Mouse (Mus musculus) hindlimb bud, embryonic 11.5 days (tissue): ENCODE results near the gene Alg2.

Experiments
- DNase-seq: peaks from one replicate; pipeline ENCODE4 v3.0.0-alpha.2; 2012; ENCODE audit warnings: low read depth, low spot score; ENCODE audit errors: extremely low spot score

Gene Alg2

DNA sequence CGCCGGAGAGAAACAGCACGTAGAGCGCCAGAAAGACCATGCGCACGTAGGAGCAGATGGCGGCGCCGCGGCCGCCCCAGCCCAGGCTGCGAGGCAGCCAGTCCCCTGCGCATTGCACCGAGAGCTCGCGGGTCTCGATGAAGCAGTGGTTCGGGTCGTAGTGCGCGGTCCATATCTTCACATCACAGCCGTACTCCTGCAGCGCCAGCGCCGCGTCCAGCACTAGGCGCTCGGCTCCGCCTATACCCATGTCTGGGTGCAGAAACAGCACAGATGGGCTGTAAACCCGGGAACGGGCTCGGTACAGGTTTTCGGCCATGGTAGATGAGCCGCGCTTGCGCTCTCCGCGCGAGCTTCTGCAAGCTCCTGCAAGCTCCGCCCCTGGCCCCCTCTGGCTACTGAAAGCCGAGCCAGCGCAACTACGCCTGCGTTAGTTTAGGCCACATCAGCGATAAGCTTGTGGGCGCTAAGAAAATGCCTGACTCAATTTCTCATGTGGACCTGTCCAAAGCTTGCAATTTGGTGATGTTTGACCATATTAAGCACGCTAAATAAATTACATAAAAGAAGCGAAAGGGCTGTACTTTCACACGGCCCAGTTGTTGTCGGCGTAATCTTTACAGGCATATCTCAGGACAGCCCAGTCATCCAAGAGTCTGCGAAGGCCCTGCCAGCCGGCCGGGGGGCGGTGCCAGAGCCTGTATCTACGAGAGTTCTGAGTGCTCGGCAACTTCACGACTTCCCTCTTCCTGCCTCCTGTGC lies at the start of gene Alg2, which contains the start of gene Sec61b:
Gene Alg2 (minus strand): TSS at position 366 of the 762 bp plus-strand sequence.
Gene Sec61b (plus strand): TSS at position 691 of the 762 bp plus-strand sequence.
- DNase-seq, result peak; percentile 99

GRCm38 (mm10) chr4:47521884-47522605 lies 47.9 kb upstream of the Alg2 start:
- DNase-seq, result no peak

GRCm38 (mm10) chr4:47520076-47520475 lies 45.9 kb upstream of the Alg2 start:
- DNase-seq, result no peak

GRCm38 (mm10) chr4:47518551-47519181 lies 44.5 kb upstream of the Alg2 start:
- no peak for DNase-seq

- DNase-seq, result no peak
Observed at GRCm38 (mm10) chr4:47504841-47505517, 30.8 kb upstream of the Alg2 start.

- DNase-seq, result no peak
Observed at GRCm38 (mm10) chr4:47503045-47503444, 28.9 kb upstream of the Alg2 start.

DNA sequence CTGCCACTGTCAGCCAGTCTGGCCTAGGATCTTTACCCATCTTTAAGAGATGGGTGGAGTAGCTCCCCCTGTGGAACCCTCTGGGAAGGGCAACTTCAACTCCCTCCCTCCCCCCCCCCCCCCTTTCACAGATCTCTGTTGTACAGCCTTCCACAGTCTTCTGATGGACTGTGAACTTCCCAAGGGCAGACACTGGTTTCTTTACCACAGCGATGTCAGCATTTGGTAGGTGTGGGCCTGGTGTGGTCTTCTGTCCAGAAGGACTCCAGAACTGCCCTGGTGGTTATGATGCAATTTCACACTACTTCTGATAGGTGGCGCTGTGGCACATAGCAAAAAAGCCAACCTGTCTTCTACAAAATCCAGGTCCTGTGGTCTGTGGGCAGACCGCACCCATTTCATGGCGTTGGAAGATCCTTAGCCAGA lies 28.4 kb upstream of the Alg2 start:
- no peak for DNase-seq

DNA sequence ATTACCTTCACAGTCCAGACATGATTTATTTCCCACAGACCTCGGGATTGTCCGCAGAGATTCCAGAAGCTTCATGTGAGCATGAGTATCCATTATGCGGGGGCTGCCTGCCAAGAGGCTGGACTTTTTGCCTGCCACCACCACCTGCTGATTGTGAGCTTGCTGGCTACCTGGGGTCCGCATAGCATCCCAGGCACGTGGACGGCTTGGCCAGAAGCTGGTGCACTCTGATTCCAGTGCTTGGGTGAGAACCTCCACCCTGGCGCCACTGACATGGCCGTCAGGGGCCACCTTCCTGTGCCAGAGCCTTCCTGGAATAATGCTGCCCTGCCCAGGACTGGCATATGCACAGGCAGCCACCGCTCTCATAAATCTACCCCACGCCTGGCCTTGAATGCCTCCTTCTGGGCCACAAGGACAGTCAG lies 25.0 kb upstream of the Alg2 start:
- DNase-seq, result no peak

DNA sequence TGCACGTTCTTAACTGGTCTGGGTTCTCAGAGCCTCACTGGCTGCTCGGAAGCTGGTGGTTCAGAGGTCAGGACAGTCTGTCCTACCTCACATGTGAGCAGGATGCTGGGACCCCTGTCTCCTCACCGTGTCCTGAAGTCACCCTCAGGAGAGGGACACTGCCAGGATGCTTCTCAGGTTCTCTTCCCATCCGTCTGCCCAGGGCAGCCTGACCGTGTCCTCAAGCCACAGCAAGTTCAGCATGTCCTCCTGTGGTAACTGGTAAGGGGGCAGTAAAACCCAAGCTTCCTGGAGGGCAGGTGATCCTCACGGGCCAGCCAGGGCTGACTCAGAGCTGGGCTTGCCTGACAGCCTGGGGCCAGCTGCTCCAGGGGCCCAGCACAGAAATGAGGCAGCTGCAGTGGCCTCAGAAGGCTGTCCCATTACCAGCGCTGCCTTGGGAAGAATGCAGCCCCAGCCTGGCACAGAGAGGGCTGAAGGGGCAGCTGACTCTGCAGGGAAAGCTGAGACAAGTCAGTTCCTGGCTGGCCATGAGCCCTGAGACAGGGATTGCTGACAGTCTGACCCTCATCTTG lies 23.8 kb upstream of the Alg2 start:
- no peak for DNase-seq

GRCm38 (mm10) chr4:47494686-47495085 lies 20.6 kb upstream of the Alg2 start:
- no peak for DNase-seq

GRCm38 (mm10) chr4:47494137-47494536 lies 20.0 kb upstream of the Alg2 start:
- no peak for DNase-seq

GRCm38 (mm10) chr4:47493456-47493855 lies 19.3 kb upstream of the Alg2 start:
- DNase-seq, result no peak

GRCm38 (mm10) chr4:47492311-47493086 lies 18.4 kb upstream of the Alg2 start:
- DNase-seq, result no peak

DNA sequence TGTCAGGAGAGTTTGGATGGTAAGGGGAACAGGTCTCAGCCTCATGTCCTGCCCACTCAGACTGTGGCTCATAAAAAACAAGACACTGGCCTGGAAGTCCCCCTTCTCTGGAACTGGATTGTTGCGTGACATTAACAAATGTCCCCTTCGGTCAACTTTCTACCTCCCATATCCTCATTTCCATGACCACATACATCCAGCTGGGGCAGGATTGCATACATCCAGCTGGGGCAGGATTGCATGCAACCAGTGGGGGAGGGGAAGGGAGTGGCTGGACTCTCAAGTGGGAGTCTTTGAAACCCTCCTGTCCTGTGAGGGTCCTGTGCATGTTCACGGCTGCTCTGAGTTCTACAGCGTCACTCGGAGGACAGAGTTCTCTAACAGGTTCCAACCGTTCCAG lies 17.1 kb upstream of the Alg2 start:
- no peak for DNase-seq

- no peak for DNase-seq
Observed at GRCm38 (mm10) chr4:47480576-47480975, 6.4 kb upstream of the Alg2 start.

DNA sequence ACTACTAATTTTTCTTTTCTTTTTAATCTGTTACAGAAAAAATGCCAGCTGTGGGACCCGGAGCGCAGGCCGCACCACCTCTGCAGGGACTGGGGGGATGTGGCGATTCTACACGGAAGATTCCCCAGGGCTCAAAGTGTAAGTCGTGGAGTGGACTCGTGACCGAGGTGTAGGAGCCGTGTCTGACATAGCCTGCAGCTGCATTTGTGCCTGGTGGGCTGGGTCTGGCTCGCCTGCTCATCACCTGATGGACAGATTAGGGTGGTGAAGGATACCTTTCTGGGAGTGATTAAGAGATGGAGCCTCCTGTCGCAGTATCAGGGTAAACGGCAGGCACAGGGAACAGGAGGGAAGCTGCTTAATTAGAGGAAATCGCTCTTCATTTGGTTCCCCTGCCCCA lies 6.0 kb upstream of the Alg2 start:
- no peak for DNase-seq

DNA sequence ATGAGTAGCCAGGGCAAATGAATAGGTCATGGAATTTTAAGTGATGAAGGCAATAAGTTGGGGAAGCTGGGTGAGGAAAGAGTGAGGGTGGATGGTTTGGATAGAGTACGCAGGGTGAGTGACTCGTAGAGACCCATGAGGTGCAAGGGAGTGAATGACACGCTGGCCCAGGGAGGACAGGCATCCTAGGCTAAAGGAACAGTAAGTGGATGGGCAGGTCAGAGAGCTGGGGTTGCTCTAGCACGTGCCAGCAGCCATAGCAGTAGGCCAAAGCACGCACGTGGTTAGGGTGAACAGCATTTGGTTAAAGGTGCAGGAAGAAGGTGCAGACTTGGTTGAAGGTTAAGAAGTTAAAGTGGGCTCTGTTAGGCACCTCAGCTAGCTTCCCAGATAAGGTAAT lies 3.4 kb upstream of the Alg2 start:
- DNase-seq, result no peak

GRCm38 (mm10) chr4:47474730-47475643 lies 854 bp upstream of the Alg2 start:
- no peak for DNase-seq

DNA sequence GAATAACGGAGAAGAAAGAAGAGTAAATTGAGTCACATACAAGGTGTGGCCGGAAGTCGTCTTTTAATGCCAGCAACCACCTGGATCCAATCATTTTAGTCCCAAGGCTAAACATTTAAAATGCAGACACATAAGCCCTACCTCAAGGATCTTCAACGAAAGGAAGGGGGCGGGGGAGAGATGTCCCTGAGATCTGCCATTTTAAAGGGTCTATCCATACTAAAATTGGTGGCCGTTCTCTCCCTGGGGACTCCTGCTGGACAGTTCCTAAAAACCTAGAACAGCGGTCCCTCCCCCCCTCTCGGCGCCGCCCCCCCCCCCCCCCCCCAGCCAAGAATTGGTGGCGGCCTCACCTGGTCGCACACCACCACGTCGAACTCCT lies 556 bp downstream of the Alg2 start:
- DNase-seq, result no peak
